Mouse (Mus musculus): Measurements from ENCODE around the gene Nmb. TPM values are rescaled to one million over a fixed set of nuclear protein-coding genes. Genes with fewer than 3 reads are reported as not detected.
A peak's percentile ranks its signal among the peaks of the same experiment; 100 is the strongest.
"Not testable (repeated sequence)": the region's sequence is repeated elsewhere in the genome, so short reads cannot be mapped to it uniquely, and the experiment has no call there.

The Nmb gene
- 5.7 and 7.8 TPM in 2 replicates for polyA plus RNA-seq (2016; fragmentation: Nextera tagmentation; extraction: Ambion mirVana)

DNA sequence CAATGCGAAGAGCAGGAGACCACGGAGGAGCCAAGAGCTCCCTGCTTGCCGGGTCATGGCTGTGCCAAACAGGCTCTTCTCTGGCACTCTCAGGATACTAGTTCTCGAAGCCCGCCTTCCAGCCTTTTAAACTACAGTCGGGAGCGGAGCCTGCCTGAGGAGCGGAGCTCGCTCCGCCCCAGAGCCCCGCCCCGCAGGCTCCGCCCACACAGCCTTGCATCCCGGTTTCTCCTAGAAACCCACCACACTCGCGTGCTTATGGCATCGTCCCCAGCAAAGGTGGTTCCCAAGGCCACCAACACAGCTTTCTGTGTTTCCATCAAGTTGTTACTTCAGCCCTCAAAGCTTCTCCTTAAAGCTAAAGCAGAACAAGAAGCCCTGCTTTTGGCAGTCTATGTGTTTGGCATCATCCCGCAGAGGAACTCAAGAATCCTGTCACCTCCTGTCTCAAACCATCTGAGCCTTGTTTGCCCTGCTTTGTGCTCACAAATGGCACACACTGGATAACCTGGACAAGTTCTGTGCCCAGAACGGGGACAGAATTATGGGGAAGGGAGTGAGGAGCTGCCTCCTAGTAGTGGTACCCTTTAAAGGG, at the start of gene Nmb:
Gene Nmb, minus strand, starts transcription at position 156 of the 595 bp plus-strand sequence.
- Histone ChIP-seq H3K27ac (no peak within 1 kb of the TSS), H3K4me2 (replicated peaks) (peak within 1 kb of the TSS; percentile 94), H3K4me3 (peak within 1 kb of the TSS; percentile 42), H3K9ac (peak within 1 kb of the TSS; percentile 71), H3K4me1 (peaks cover 22% of the 10 kb centered on the region), H3K27me3 (no peaks in the 10 kb centered on the region), H3K9me3 (replicated peaks) (no peaks in the 10 kb centered on the region), H3K36me3 (peaks cover 28% of the 10 kb centered on the region)
- 4% methylated on average over 19 of the region's 19 CpGs for WGBS
- ATAC-seq (ENCODE audit: low FRiP score), result peak; percentile 51

DNA sequence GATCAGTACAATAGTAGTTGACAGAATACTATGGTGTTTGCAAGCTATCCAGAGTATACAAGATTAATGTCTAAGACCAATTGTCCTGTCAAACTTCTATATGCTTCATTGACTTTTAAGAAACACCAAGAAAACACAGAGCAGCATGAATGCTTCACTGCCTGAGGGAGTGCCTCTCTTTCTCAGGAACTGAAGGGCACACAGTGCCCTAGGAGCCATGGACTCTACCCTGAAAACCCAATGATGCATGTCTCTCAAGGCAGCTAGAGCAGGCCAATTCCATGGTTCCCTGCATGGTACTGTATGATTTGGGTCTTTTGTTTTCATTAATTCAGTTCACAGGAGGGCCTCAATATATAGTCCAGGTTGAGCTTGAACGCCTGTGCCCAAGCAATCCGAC, 49.4 kb upstream of the Nmb start:
- no peaks in the 10 kb centered on the region for H3K9me3 ChIP-seq (replicated peaks)
- ATAC-seq (ENCODE audit: low FRiP score), result no peak
- H3K27me3 ChIP-seq, result 0 out of 2 replicates have a peak, but pooled peaks cover 4% of the 10 kb centered on the region
- H3K4me1 ChIP-seq, result no peaks in the 10 kb centered on the region
- H3K4me2 ChIP-seq (replicated peaks), result no peak overlapping the region
- H3K27ac ChIP-seq, result no peak overlapping the region
- H3K4me3 ChIP-seq, result no peak overlapping the region
- no peak overlapping the region for H3K9ac ChIP-seq
- 75% methylated on average over 2 of the region's 2 CpGs for WGBS
- no peaks in the 10 kb centered on the region for H3K36me3 ChIP-seq

DNA sequence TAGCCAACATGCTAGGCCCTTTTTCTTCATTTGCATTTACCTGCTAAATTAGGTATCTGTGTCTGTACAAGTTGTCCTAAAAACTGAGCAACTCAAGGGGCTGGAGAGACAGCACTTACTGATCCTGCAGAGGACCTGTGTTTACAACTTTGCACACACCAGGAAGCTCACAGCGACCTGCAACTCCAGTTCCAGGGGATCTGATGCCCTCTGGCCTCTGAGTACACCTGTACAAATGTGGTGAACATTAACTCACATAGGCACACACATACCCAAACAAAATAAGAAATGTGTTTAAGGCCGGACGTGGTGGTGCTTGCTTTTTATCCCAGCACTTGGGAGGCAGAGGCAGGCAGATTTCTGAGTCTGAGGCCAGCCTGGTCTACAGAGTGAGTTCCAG, 47.3 kb upstream of the Nmb start:
- H3K9me3 ChIP-seq (replicated peaks), result no peaks in the 10 kb centered on the region
- 0 out of 2 replicates have a peak, but pooled peaks cover 4% of the 10 kb centered on the region for H3K27me3 ChIP-seq
- H3K4me1 ChIP-seq, result 0 out of 2 replicates have a peak, but pooled peaks cover 3% of the 10 kb centered on the region
- 61% methylated on average over 3 of the region's 3 CpGs for WGBS
- no peak overlapping the region for H3K27ac ChIP-seq
- no peak overlapping the region for H3K9ac ChIP-seq
- H3K36me3 ChIP-seq, result no peaks in the 10 kb centered on the region
- H3K4me2 ChIP-seq (replicated peaks), result no peak overlapping the region
- H3K4me3 ChIP-seq, result no peak overlapping the region
- no peak for ATAC-seq (ENCODE audit: low FRiP score)

DNA sequence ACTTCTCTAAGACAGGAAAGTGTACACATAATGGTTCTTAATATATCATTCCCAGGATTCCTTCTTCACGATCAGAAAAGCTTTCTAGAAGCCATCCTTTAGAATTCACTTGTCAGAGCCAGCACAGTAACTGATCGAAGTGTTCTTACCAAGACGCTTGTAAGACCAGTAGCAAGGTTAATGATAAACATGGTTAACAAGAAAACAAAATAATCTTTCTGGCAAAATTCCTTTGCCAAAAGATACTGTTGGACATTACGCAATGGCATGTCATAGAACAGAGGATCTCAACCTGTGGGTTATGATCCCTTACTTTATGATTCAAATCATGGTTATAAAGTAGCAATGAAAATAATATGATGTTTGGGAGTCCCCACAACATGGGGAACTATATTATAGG, 46.6 kb upstream of the Nmb start:
- 90% methylated on average over 4 of the region's 4 CpGs for WGBS

DNA sequence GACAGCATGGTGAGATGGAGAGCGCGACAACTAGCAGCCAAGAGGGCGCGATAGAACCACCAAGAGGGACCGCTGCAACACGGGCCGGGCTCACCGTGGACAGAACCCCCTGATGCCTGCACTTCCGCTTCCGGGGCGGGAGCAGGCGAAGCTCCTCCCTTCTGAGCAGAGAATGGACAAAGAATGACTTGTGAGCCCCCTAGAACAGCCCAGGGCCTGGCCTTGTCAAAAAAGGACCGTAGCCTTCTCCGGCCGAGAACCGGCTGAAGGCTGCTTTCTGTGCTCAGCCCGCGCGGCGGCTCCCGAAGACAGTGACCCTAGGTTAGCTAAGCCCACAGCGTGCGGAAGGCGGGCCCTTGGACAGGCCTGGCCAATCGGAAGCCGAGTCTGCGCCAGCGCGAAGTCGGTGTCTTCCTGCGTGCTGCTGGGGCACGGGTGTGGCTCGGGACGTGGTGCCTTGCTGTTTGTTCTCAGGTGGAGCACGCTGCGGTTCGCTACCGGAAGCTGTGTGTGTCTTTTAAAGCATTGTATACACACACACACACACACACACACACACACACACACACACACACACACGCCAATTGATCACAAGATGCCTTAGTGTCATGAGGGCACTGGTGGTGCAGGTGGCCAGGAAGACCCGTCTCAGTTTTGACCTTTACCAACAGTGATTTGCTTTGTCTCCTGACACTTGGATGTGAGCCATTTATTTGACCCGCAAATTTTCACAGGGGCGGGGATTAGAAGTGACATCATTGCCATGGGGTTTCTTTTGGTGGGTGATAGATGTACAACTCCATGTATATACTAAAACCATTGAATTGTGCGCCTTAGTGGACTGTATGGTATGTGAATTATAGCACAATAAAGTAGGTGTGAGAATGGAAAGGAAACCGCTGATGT, 42.8 kb upstream of the Nmb start, which contains the start of gene Sec11a:
Gene Sec11a, minus strand, starts transcription at position 336 of the 906 bp plus-strand sequence.
- Histone ChIP-seq H3K9ac (peak within 1 kb of the TSS; percentile 94), H3K4me3 (peak within 1 kb of the TSS; percentile 93), H3K27ac (peak within 1 kb of the TSS; percentile 98), H3K4me1 (peaks cover 20% of the 10 kb centered on the region), H3K36me3 (peaks cover 11% of the 10 kb centered on the region; the same call in 1 of the 2 replicates), H3K9me3 (replicated peaks) (no peaks in the 10 kb centered on the region), H3K27me3 (0 out of 2 replicates have a peak, but pooled peaks cover 4% of the 10 kb centered on the region), H3K4me2 (replicated peaks) (peak within 1 kb of the TSS; percentile 90)
- peak; percentile 100 for ATAC-seq (ENCODE audit: low FRiP score)
- 2% methylated on average over 43 of the region's 44 CpGs for WGBS

More for the DNA sequence above, 46.6 kb upstream of the Nmb start:
- Histone ChIP-seq H3K4me3 (no peak overlapping the region), H3K9me3 (replicated peaks) (no peaks in the 10 kb centered on the region), H3K4me1 (peaks cover 6% of the 10 kb centered on the region), H3K9ac (no peak overlapping the region), H3K27ac (no peak overlapping the region), H3K4me2 (replicated peaks) (no peak overlapping the region), H3K36me3 (no peaks in the 10 kb centered on the region), H3K27me3 (0 out of 2 replicates have a peak, but pooled peaks cover 4% of the 10 kb centered on the region)
- ATAC-seq (ENCODE audit: low FRiP score), result no peak

GRCm38 (mm10) chr7:80939808-80940207, 34.9 kb upstream of the Nmb start:
- Histone ChIP-seq H3K9ac (no peak overlapping the region), H3K27ac (no peak overlapping the region), H3K4me1 (no peaks in the 10 kb centered on the region), H3K4me2 (replicated peaks) (no peak overlapping the region), H3K27me3 (no peaks in the 10 kb centered on the region), H3K36me3 (peaks cover 14% of the 10 kb centered on the region; the same call in 1 of the 2 replicates), H3K9me3 (replicated peaks) (no peaks in the 10 kb centered on the region), H3K4me3 (no peak overlapping the region)
- 95% methylated on average over 4 of the region's 4 CpGs for WGBS
- ATAC-seq (ENCODE audit: low FRiP score), result no peak

DNA sequence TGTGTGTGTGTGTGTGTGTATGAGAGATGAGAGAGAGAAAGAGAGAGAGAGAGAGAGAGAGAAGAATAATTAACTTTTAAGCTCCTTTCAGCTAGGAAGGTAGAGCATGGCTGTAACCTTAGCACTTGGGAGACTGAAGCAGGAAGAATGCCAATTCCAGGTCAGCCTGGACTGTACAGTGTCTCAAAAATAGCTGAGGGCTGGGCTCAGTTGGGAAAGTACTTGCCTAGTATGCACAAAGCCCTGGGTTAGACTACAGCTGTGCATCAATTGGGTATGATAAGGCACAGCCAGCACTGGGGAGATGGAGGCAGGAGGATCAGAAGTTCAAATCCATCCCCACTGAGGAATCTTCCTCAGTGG, 32.4 kb upstream of the Nmb start:
- H3K27ac ChIP-seq; H3K4me2 ChIP-seq (replicated peaks); H3K4me3 ChIP-seq; H3K9me3 ChIP-seq (replicated peaks); H3K4me1 ChIP-seq; H3K27me3 ChIP-seq; ATAC-seq (ENCODE audit: low FRiP score); H3K9ac ChIP-seq: not testable (repeated sequence)
- peaks cover 23% of the 10 kb centered on the region for H3K36me3 ChIP-seq

DNA sequence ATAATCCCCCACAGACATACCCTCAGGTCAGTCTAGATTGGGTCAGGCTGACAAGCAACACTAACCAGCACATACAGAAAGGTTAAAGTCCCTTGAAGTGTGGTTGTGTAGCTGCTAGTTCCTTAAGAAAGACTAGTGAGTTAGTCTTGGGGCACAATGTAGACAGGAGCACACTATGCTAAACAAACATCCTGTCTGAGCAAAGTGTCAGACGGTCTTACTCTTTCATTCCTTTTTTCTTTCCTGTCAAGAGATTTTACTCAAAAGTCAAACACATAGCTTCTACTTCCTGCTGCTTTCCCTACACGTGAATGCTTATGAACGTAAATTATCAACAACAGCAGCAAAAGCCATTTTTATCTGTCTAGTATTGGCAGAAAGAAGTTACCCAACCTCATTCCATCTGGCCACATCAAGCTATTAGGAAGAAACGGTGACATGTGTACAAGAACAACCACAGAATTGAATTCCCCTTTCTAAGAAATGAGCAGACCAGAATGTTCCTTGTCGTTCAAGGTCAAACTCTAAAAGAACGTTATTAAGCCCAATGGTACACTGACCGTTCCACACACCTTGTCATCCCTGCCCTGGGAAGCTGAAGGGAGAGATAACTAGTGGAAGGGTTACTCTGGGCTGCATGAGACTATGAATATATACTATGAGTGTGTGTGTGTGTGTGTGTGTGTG, 31.9 kb upstream of the Nmb start:
- H3K27me3 ChIP-seq; H3K4me2 ChIP-seq (replicated peaks); H3K4me1 ChIP-seq; H3K9ac ChIP-seq; H3K27ac ChIP-seq; H3K4me3 ChIP-seq; H3K9me3 ChIP-seq (replicated peaks); ATAC-seq (ENCODE audit: low FRiP score): not testable (repeated sequence)
- peaks cover 27% of the 10 kb centered on the region for H3K36me3 ChIP-seq
- WGBS, result 81% methylated on average over 7 of the region's 7 CpGs

- Histone ChIP-seq H3K36me3 (peaks cover 36% of the 10 kb centered on the region), H3K9me3 (replicated peaks) (no peaks in the 10 kb centered on the region), H3K4me2 (replicated peaks) (no peak overlapping the region), H3K9ac (no peak overlapping the region), H3K4me3 (no peak overlapping the region), H3K4me1 (no peaks in the 10 kb centered on the region), H3K27ac (no peak overlapping the region), H3K27me3 (no peaks in the 10 kb centered on the region)
- 86% methylated on average over 1 of the region's 1 CpGs for WGBS
- no peak for ATAC-seq (ENCODE audit: low FRiP score)
Measured at GRCm38 (mm10) chr7:80935834-80936233, 31.0 kb upstream of the Nmb start.

GRCm38 (mm10) chr7:80932777-80933176, 27.9 kb upstream of the Nmb start:
- Histone ChIP-seq H3K9ac (no peak overlapping the region), H3K4me2 (replicated peaks) (no peak overlapping the region), H3K27ac (no peak overlapping the region), H3K36me3 (peaks cover 38% of the 10 kb centered on the region), H3K27me3 (no peaks in the 10 kb centered on the region), H3K4me1 (no peaks in the 10 kb centered on the region), H3K9me3 (replicated peaks) (no peaks in the 10 kb centered on the region), H3K4me3 (no peak overlapping the region)
- ATAC-seq (ENCODE audit: low FRiP score), result no peak
- 85% methylated on average over 1 of the region's 1 CpGs for WGBS

- Histone ChIP-seq H3K4me3 (no peak overlapping the region), H3K27me3 (no peaks in the 10 kb centered on the region), H3K4me2 (replicated peaks) (no peak overlapping the region), H3K4me1 (no peaks in the 10 kb centered on the region), H3K36me3 (peaks cover 45% of the 10 kb centered on the region), H3K9ac (no peak overlapping the region), H3K9me3 (replicated peaks) (no peaks in the 10 kb centered on the region), H3K27ac (no peak overlapping the region)
- WGBS, result 94% methylated on average over 8 of the region's 8 CpGs
- ATAC-seq (ENCODE audit: low FRiP score), result no peak
Measured at GRCm38 (mm10) chr7:80931618-80932207, 26.8 kb upstream of the Nmb start.

GRCm38 (mm10) chr7:80923165-80923564, 18.3 kb upstream of the Nmb start:
- no peak for ATAC-seq (ENCODE audit: low FRiP score)
- Histone ChIP-seq H3K27me3 (no peaks in the 10 kb centered on the region), H3K36me3 (peaks cover 68% of the 10 kb centered on the region), H3K4me2 (replicated peaks) (no peak overlapping the region), H3K9me3 (replicated peaks) (no peaks in the 10 kb centered on the region), H3K4me3 (no peak overlapping the region), H3K27ac (no peak overlapping the region), H3K4me1 (no peaks in the 10 kb centered on the region), H3K9ac (no peak overlapping the region)
- 90% methylated on average over 2 of the region's 2 CpGs for WGBS

All from hindbrain, embryonic 12.5 days (tissue).